Mouse (Mus musculus) G1E (cell line): ENCODE measurements around the gene Wasf2. TPM values are rescaled to one million over a fixed set of nuclear protein-coding genes. Genes with fewer than 3 reads are reported as not detected.

Experiments used
- ATAC-seq: 2 replicates; pipeline ENCODE4 v1.8.0; 2016; ENCODE audit warnings: mild to moderate bottlenecking; ENCODE audit not compliant: insufficient number of reproducible peaks, poor library complexity, low FRiP score, severe bottlenecking; ENCODE audit errors: extremely low read depth
- DNase-seq: peaks from one replicate; pipeline ENCODE4 v3.0.0; 2012; ENCODE audit warnings: low spot score
- H3K27me3 ChIP-seq: 2 replicates; pipeline ENCODE4 v1.6.1; 2012; ENCODE audit warnings: mild to moderate bottlenecking, low read length, inconsistent platforms; ENCODE audit not compliant: insufficient read depth
- H3K36me3 ChIP-seq: replicated peaks from 2 replicates; pipeline ENCODE3; 2012; ENCODE audit warnings: mild to moderate bottlenecking, inconsistent platforms
- H3K4me1 ChIP-seq: 2 replicates; pipeline ENCODE4 v1.6.1; 2012; ENCODE audit warnings: low read depth, low read length, inconsistent platforms, mixed read lengths; ENCODE audit not compliant: insufficient read depth
- H3K4me3 ChIP-seq: 2 replicates; pipeline ENCODE4 v1.5.1; 2012; ENCODE audit warnings: low read depth, mild to moderate bottlenecking, inconsistent platforms, low read length, moderate library complexity, mixed read lengths
- H3K9me3 ChIP-seq: replicated peaks from 2 replicates; pipeline ENCODE4 v1.6.1; 2012; ENCODE audit warnings: inconsistent platforms
- CTCF ChIP-seq: IDR thresholded peaks from 2 replicates; pipeline ENCODE4 v1.5.1; 2012; ENCODE audit warnings: low read depth, low read length, inconsistent platforms, mixed read lengths
- GATA1 ChIP-seq: IDR thresholded peaks from 2 replicates; pipeline ENCODE4 v1.6.1; 2012; ENCODE audit warnings: borderline replicate concordance, low read length, inconsistent platforms, mixed read lengths
- GATA2 ChIP-seq: IDR thresholded peaks from 2 replicates; pipeline ENCODE4 v1.6.1; 2012; ENCODE audit warnings: low read depth, low read length, inconsistent platforms, borderline replicate concordance
- POLR2AphosphoS5 ChIP-seq: IDR thresholded peaks from 2 replicates; pipeline ENCODE4 v1.6.1; 2012; ENCODE audit warnings: low read depth, low read length, inconsistent platforms; ENCODE audit not compliant: insufficient replicate concordance
- TAL1 ChIP-seq: conservative IDR thresholded peaks from 2 replicates; pipeline ENCODE4 v1.6.1; 2012; ENCODE audit warnings: low read depth, low read length, inconsistent platforms, mixed read lengths
- polyA plus RNA-seq: library from polyadenylated mRNA; stranded (reverse); fragments of >175 nt; gene quantifications from 2 replicates; pipeline ENCODE4 v1.2.3, GENCODE M21; 2012
- total RNA-seq, 2 experiments: library from RNA; stranded (forward) in 1 of 2; stranded (reverse) in 1 of 2; fragments of 200-1000 nt in 1 of 2; fragments of >200 nt in 1 of 2; fragmentation: Nextera tagmentation in 1 of 2; gene quantifications; 2 replicates each; pipeline ENCODE4 v1.2.3; 2014 to 2017

Gene Wasf2
- total and polyA plus RNA-seq, 3 experiments, result 12.1 to 127 (median 58.3) TPM

DNA sequence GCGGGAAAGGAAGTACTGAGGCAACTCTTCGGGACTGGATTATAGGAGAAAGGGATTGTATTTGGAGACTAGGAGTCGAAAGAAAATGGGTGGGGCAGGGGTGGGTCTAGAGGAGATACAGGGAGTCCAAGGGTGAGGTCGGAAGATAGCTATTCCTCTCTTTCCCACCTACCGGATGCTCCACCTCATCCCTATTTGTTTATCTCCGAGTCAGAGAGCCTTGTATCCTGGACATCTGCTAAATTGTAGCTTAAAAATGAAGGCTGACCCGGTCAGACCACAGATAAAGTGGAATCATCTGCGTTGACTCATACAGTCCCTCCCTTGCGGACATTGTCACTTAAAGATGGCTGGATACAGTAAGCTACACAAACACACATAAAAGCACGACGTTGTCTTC, 111.6 kb downstream of the Wasf2 start:
- H3K4me3 ChIP-seq, result peak overlapping the region; percentile 84
- peaks cover 52% of the 10 kb centered on the region for H3K36me3 ChIP-seq
- no peak for DNase-seq
- TF ChIP-seq CTCF (no peak), TAL1 (no peak), GATA1 (no peak), POLR2AphosphoS5 (no peak), GATA2 (no peak)
- peaks cover 4% of the 10 kb centered on the region; the same call in 1 of the 2 replicates for H3K9me3 ChIP-seq
- ATAC-seq, result no peak
- H3K27me3 ChIP-seq, result no peaks in the 10 kb centered on the region
- peaks cover 84% of the 10 kb centered on the region for H3K4me1 ChIP-seq

DNA sequence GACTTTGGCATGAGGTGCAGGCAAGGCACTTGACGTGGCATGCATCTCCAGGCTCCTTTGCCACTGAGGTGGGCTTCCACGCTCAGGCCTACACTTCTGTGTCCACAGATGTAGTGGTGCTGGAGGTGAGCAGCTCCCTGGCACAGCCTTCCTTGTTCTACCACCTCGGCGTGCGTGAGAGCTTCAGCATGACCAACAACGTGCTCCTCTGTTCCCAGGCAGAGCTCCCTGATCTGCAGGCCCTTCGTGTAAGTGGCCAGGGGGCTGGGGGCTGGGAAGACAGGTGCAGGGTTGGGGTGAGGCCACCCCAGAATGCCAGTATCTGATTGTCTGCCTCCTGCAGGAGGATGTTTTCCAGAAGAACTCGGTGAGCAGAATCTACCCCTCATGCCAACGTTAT, 112.4 kb downstream of the Wasf2 start:
- Histone ChIP-seq H3K4me1 (peaks cover 87% of the 10 kb centered on the region), H3K9me3 (peaks cover 1% of the 10 kb centered on the region; the same call in 1 of the 2 replicates), H3K4me3 (peak overlapping the region; percentile 65; the same call in 1 of the 2 replicates), H3K36me3 (peaks cover 59% of the 10 kb centered on the region), H3K27me3 (no peaks in the 10 kb centered on the region)
- ATAC-seq, result no peak
- DNase-seq, result no peak
- TF ChIP-seq CTCF, result no peak
- TF ChIP-seq GATA1, result no peak
- no peak for TF ChIP-seq GATA2
- no peak for TF ChIP-seq POLR2AphosphoS5
- TF ChIP-seq TAL1, result no peak

DNA sequence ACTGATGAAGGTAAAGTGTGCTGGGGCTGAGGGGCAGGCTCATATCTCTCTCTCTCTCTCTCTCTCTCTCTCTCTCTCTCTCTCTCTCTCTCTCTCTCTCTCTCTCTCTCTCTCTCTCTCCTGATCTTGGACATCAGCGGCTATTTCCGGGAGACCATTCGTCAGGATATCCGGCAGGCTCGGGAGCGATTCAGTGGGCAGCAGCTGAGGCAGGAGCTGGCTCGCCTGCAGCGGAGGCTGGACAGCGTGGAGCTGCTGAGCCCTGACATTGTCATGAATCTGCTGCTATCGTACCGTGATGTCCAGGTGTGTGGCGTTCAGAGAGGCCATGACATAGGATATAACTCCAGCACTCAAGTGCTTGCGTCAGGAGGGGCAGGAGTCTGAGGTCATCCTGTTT, 113.2 kb downstream of the Wasf2 start:
- Histone ChIP-seq H3K27me3 (no peaks in the 10 kb centered on the region), H3K4me1 (peaks cover 89% of the 10 kb centered on the region), H3K9me3 (no peaks in the 10 kb centered on the region), H3K36me3 (peaks cover 65% of the 10 kb centered on the region), H3K4me3 (peak overlapping the region; percentile 61; the same call in 1 of the 2 replicates)
- no peak for TF ChIP-seq TAL1
- TF ChIP-seq POLR2AphosphoS5, result no peak
- TF ChIP-seq GATA2, result no peak
- TF ChIP-seq GATA1, result no peak
- TF ChIP-seq CTCF, result no peak
- DNase-seq (no peak), ATAC-seq (no peak)

DNA sequence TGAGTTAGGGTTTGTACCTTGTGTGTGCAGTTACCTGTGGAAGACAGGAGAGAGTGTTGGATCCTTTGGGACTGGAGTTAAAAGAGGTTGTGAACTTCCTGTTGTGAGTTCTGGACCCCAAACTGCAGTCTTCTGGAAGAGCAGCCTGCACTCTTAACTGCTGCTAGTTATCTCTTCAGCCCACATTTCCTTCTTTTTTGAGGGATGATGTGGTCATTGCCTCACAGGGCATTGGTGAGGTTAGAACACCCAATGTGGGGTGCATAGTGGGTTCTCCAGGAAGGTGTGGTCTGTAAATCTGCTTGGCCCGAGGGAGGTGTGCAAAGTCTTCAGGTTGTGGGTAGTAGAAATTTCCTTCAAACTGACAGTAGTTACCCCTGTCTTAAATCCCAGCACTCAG, 114.0 kb downstream of the Wasf2 start:
- Histone ChIP-seq H3K4me3 (no peak overlapping the region; the same call in 1 of the 2 replicates), H3K9me3 (no peaks in the 10 kb centered on the region), H3K36me3 (peaks cover 66% of the 10 kb centered on the region), H3K4me1 (peaks cover 87% of the 10 kb centered on the region), H3K27me3 (no peaks in the 10 kb centered on the region)
- ATAC-seq, result no peak
- TF ChIP-seq TAL1, result peak; percentile 48; the same call in 1 of the 2 replicates
- TF ChIP-seq GATA1, result no peak
- DNase-seq, result peak; percentile 43

DNA sequence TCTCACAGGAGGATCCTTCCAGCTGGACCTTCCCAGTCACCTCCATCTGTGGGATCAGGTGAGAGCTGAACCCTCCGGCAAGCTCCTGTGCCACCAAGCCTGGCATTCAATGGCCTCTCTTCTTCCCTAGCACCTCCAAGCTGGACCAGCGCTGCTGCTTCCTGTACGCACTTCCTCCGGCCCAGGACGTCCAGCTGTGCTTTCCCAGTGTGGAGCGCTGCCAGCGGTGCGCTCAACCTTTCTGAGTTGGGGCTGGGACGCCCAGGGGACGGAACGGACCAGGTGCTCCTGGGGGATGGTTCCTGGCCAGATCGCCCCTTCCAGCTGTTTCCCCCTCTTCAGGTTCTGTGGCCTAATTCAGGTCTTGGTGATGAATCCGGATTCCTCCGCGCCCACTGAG, 116.8 kb downstream of the Wasf2 start:
- Histone ChIP-seq H3K4me3 (peak overlapping the region; percentile 66; the same call in 1 of the 2 replicates), H3K27me3 (no peaks in the 10 kb centered on the region), H3K4me1 (peaks cover 91% of the 10 kb centered on the region), H3K9me3 (no peaks in the 10 kb centered on the region), H3K36me3 (peaks cover 92% of the 10 kb centered on the region)
- TF ChIP-seq TAL1 (no peak), GATA2 (no peak), POLR2AphosphoS5 (no peak), GATA1 (no peak), CTCF (no peak)
- DNase-seq (no peak), ATAC-seq (no peak)

DNA sequence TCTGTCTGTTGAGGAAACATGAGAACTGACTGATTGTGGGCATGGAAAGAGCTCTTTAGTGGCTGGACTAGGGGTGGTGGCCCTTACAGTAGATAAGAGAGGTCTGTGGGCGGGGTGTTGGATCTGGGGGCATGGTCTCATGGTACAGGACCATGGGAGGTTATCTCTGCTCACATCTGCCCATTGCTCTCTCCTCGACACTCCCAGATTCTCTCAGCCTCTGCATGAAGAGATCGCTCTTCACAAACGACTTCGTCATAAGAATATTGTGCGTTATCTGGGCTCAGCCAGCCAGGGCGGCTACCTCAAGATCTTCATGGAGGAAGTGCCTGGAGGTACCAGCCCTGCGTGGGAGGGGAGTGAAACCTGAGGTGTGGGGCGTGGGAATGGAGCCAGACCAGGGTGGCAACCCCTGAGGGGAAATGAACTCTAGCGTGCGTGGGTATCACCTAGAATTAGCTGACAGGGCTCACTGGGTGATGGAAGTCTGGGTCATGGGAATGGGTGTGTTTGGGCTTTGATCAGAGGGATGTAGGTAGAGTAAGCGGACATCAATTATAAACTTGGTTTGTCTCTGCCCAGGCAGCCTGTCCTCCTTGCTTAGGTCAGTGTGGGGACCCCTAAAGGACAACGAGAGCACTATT, 117.6 kb downstream of the Wasf2 start:
- H3K4me3 ChIP-seq, result peak overlapping the region; percentile 66
- DNase-seq (peak; percentile 89), ATAC-seq (peak; percentile 95)
- H3K27me3 ChIP-seq, result no peaks in the 10 kb centered on the region
- H3K9me3 ChIP-seq, result no peaks in the 10 kb centered on the region
- TF ChIP-seq GATA1 (no peak), POLR2AphosphoS5 (no peak), TAL1 (peak; percentile 92), GATA2 (0 out of 2 replicates have a peak, but pooled peaks have one; percentile 52)
- H3K4me1 ChIP-seq, result peaks cover 83% of the 10 kb centered on the region
- H3K36me3 ChIP-seq, result peaks cover 92% of the 10 kb centered on the region

Other genes starting within 250 kb of the Wasf2 start
- 34.8 and 36.9 TPM in 2 replicates for gene Stx12, start 246.0 kb upstream of the Wasf2 start, total RNA-seq (2014; fragmentation: Nextera tagmentation)
- 35.2 and 39.6 TPM in 2 replicates for gene Stx12, start 246.0 kb upstream of the Wasf2 start, total RNA-seq (2017)
- 6.6 and 6.7 TPM in 2 replicates for gene Stx12, start 246.0 kb upstream of the Wasf2 start, polyA plus RNA-seq
- 24.2 and 25.9 TPM in 2 replicates for gene Fam76a, start 207.9 kb upstream of the Wasf2 start, total RNA-seq (2014; fragmentation: Nextera tagmentation)
- 28.3 and 39.8 TPM in 2 replicates for gene Fam76a, start 207.9 kb upstream of the Wasf2 start, total RNA-seq (2017)
- gene Fam76a, start 207.9 kb upstream of the Wasf2 start, polyA plus RNA-seq, result 15.4 and 16.2 TPM in 2 replicates
- gene Fgr, start 156.4 kb upstream of the Wasf2 start, total RNA-seq (2014; fragmentation: Nextera tagmentation), result not detected in 2 replicates
- gene Fgr, start 156.4 kb upstream of the Wasf2 start, total RNA-seq (2017), result 0.05 TPM in 1 of 2 replicates, not detected in the other
- gene Fgr, start 156.4 kb upstream of the Wasf2 start, polyA plus RNA-seq, result not detected in 2 replicates
- 15.6 and 19.8 TPM in 2 replicates for gene Ahdc1, start 119.2 kb upstream of the Wasf2 start, total RNA-seq (2014; fragmentation: Nextera tagmentation)
- gene Ahdc1, start 119.2 kb upstream of the Wasf2 start, total RNA-seq (2017), result 2.7 TPM in 2 replicates
- gene Ahdc1, start 119.2 kb upstream of the Wasf2 start, polyA plus RNA-seq, result 37.6 and 37.9 TPM in 2 replicates
- not detected in 2 replicates for gene Cd164l2, start 81.6 kb downstream of the Wasf2 start, total RNA-seq (2014; fragmentation: Nextera tagmentation)
- gene Cd164l2, start 81.6 kb downstream of the Wasf2 start, total RNA-seq (2017), result not detected in 2 replicates
- not detected in 2 replicates for gene Cd164l2, start 81.6 kb downstream of the Wasf2 start, polyA plus RNA-seq
- gene Gpr3, start 82.0 kb downstream of the Wasf2 start, total RNA-seq (2014; fragmentation: Nextera tagmentation), result 0.58 TPM in 1 of 2 replicates, not detected in the other
- gene Gpr3, start 82.0 kb downstream of the Wasf2 start, total RNA-seq (2017), result 0.06 and 0.16 TPM in 2 replicates
- gene Gpr3, start 82.0 kb downstream of the Wasf2 start, polyA plus RNA-seq, result 0.02 and 0.10 TPM in 2 replicates
- 20.9 and 28.4 TPM in 2 replicates for gene Map3k6, start 110.3 kb downstream of the Wasf2 start, total RNA-seq (2014; fragmentation: Nextera tagmentation)
- 27.6 and 29.2 TPM in 2 replicates for gene Map3k6, start 110.3 kb downstream of the Wasf2 start, total RNA-seq (2017)
- gene Map3k6, start 110.3 kb downstream of the Wasf2 start, polyA plus RNA-seq, result 85.3 and 87.2 TPM in 2 replicates
- gene Sytl1, start 132.6 kb downstream of the Wasf2 start, total RNA-seq (2014; fragmentation: Nextera tagmentation), result 1.2 and 2.5 TPM in 2 replicates
- gene Sytl1, start 132.6 kb downstream of the Wasf2 start, total RNA-seq (2017), result 0.05 and 0.35 TPM in 2 replicates
- 1.4 and 1.7 TPM in 2 replicates for gene Sytl1, start 132.6 kb downstream of the Wasf2 start, polyA plus RNA-seq
- 33.5 and 34.3 TPM in 2 replicates for gene Tmem222, start 147.3 kb downstream of the Wasf2 start, total RNA-seq (2014; fragmentation: Nextera tagmentation)
- gene Tmem222, start 147.3 kb downstream of the Wasf2 start, total RNA-seq (2017), result 25.2 and 30.3 TPM in 2 replicates
- gene Tmem222, start 147.3 kb downstream of the Wasf2 start, polyA plus RNA-seq, result 30.3 and 30.8 TPM in 2 replicates
- gene Wdtc1, start 223.0 kb downstream of the Wasf2 start, total RNA-seq (2014; fragmentation: Nextera tagmentation), result 24.5 and 32.3 TPM in 2 replicates
- 6.9 and 7.1 TPM in 2 replicates for gene Wdtc1, start 223.0 kb downstream of the Wasf2 start, total RNA-seq (2017)
- 53.4 and 61.4 TPM in 2 replicates for gene Wdtc1, start 223.0 kb downstream of the Wasf2 start, polyA plus RNA-seq
- 27.3 and 30.2 TPM in 2 replicates for gene Slc9a1, start 239.2 kb downstream of the Wasf2 start, total RNA-seq (2014; fragmentation: Nextera tagmentation)
- 5.3 and 7.3 TPM in 2 replicates for gene Slc9a1, start 239.2 kb downstream of the Wasf2 start, total RNA-seq (2017)
- gene Slc9a1, start 239.2 kb downstream of the Wasf2 start, polyA plus RNA-seq, result 37.0 and 44.6 TPM in 2 replicates